Mouse (Mus musculus) frontal cortex, postnatal 10 days (tissue): ENCODE measurements at regions not wholly inside any gene's neighbourhood (a gene's known extent, or its start where the extent isn't known, plus 50 kb on each side); places are given as distances from the start of the nearest gene placed in this dataset.
A peak's percentile ranks its signal among the peaks of the same experiment; 100 is the strongest.

Experiments
- DNase-seq, 2 experiments: peaks; one replicate each; pipeline ENCODE4 v3.0.0; 2022; ENCODE audit warnings: low spot score in 2 of 2, mixed read lengths in 1 of 2

DNA sequence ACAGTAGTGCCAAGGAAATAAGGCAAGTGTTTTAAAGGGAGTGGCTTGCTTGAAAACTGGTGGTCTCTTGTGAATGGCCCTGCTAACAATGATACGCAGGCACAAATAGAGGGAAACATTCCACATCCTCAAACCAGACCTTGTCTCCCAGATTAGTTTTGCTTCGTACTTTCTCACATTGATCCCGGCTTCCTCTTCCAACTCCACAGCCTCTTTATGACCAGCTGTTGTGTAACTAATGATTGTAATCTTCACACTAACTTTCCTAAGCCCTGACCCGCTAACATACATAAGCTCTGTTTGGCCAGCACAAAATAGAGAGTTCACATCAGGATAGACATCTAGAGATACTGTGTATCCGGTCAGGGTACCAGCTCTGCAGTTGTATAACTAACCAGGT lies 116.3 kb upstream of the Arhgap28 start:
- DNase-seq: no peak

DNA sequence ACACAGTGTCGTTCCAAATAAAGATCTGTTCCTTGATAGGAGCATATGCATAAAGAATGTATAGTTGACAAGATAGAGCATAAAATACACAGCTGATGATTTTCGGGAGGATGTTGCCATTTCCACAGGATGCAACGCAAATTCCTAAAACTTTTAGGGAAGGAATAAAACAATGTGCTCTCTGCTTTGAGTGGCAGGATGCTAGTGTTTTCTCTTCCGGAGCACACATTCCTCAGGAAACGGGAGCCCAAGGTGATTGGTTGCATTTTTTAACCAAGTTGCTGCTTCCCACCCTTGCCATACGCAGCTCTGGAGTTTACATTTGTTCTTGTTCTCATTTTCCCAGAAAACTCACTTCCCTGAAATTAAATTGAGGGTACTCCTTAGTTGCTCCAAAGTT lies 116.8 kb upstream of the Arhgap28 start:
- DNase-seq: no peak

DNA sequence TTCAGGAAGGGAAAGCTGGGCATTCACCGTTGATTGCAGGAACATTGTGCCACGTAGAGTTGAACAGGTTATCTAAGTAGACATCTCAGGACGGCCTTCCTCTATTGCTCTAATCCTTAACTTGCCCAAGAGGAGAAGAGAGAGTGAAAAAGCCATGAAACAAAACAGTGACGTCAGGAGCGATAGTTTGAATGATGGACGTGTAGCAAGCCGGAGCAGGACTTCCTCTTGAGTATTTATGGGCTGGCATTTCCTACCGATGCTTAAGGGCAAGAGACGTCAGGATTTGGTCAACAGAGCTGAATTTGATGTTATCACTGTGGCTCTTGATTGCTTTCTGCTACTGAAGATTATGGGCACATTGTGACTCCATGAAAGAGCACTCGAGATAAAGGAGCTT lies 130.5 kb upstream of the Arhgap28 start:
- DNase-seq: no peak

DNA sequence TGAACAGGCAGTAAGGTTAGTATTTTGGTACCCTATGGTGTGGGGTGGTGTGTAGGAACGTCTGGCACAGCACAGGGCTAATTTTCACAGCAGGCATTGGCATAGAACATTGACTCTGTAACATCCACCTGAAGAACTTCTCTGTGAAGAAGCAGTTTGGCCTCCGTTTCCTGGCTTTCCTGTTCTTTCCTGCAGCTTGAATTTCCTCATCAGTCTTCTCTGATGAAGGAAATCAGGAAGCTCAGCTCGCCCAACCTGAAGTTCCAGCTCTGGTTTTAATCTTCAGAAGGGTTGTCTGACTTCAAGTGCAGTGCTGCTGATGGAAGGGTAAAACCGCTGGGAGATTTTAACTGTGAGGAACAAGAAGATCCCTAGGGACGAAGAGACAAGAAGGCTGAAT lies 131.5 kb upstream of the Arhgap28 start:
- no peak for DNase-seq

DNA sequence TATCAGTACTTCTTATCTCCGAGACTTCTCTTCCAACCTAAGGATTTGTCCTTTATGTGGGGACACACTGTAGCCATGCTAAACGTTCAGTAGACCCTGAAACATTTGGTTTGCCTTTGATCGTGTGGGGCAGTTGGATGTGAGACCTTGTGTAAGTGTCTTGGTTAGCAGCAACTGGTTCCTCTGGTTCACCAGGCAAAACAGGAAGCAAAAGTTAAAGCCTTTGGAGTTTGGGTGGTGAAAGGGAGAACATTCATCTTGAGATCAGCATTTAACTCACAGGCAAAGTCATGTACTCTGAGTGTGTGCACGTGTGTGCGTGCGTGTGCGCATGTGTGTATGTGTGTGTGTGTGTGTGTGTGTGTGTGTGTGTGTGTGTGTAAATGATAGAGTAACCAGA lies 130.3 kb upstream of the L3mbtl4 start:
- no peak for DNase-seq

DNA sequence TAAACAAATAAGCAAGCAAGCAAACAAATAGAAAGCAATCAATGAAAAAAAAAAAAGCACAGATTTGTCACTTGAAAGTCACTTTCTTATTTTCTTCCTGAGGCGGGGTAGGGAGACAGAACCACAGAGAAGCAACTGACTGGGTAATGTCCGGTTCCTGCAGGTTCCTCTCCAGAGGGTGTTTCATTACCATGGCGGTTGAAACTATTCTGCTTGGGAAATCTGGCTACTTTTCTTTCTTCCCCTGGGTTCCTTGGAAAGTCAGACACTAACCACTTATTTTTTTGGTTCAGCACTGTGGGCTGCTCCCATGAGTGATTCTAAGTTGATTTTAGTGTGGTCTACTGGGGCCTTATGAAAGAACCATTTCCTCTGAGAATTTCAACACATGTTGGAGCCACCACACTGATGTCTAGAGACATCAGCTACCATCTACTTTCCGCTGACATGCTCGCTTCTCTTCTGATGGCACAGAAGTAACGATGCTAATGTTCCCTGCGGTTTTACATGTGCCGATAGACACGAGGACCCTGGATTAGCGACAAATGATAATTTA lies 124.3 kb upstream of the L3mbtl4 start:
- DNase-seq: no peak

DNA sequence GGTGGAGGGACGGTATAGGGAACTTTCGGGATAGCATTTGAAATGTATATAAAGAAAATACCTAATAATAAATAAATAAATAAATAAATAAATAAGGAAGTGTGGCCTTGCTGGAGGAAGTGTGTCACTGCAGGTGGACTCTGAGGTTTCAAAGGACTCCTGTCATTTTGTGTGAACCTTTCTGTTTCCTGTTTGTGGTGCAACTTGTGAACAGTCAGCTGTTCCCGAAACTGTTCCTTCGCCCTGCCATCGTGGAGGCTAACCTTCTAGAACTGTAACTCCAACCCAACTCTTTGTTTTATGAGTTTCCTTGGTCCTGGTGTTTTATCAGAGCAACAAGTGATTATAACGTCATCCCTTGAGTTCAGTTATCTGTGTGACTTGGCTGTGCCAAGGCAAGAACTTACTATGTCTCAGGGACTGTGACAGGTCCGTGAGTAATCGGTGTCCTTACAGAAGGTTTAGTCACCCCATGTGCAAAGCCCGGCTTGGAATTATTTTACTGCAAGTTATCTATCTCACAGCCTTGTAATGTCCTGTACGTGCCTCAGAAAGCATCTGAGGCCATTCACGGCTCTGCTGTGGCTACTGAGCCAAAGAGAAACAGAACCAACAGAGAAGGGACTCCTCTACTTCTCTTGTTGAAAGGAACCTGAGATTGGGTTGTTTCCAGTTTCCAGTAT lies 121.0 kb upstream of the L3mbtl4 start:
- DNase-seq: no peak

DNA sequence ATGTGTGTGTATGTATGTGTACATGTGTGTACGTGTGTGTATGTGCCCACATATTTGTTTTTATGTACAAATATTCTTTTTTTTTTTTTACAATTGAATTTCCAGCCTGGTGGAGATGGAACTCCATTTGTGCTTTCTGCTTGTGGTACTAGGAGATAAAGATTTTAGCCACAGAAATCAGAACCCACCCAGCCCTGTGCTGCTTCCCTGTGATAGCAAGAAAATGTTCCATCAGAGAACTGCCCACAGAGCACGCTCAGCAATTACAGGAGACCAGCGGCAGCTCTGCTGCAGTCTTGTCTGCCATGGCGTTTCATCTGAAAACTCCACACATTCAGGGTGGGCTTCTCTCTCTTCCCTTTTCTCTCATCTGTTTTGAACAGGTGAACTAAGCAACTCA lies 118.7 kb upstream of the L3mbtl4 start:
- DNase-seq: no peak

DNA sequence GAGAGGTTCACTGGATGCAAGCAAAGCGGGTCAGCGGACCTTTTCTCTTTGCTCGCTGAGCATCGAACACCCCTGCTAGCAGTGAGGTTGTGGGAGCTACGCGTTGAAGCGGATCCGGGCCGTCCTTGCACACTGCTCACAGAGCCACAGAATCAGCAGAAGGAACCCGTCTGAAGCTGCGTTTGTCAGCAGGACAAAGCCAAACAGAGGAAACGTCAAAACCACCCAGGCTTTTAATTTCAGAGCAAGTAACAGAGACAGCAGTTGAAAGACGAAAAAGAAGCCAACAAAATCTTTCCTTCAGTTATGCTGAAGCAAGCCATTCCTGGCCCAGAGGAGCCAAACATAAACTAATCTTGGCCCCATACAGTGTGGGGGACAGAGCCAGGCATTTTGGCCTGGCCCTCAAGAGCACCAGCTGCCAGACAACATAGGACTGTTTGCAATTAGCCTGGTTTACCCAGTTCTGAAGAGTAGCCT lies 115.4 kb upstream of the L3mbtl4 start:
- no peak for DNase-seq

DNA sequence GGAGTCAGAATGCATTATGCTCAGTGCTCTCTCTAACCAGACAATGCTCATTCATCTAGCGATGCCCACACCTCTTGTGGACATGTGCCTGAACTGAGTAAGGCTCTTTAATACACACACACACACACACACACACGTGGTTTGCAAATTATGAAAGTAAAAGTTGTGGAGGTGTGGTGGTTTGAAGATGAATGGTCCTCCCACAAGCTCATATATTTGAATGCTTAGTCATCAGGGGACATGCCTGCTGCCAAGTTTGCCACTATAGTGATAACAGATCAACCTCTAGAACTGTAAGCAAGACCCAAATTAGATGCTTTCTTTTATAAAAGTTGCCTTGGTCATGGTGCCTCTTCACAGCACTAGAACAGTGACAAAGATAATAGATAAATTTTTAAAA lies 112.5 kb upstream of the L3mbtl4 start:
- DNase-seq: no peak

DNA sequence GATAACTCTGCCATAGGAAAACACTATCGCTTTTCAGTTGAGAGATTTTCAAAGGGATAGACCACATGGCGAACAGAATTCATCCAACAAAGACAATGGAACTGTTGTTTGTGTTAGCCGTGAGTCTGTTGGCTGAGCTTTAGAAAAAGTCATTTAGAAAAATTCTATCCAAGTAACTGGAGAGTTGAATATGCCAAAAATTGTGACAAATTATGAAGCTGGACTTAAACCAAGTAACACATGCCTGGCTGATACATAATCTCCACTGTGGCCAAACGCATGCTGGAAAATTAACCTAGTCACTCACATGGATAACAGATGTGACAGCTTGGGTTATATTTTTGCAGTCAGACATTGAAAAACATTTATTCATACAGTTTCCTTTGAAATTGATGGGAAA lies 110.1 kb upstream of the L3mbtl4 start:
- DNase-seq: no peak

DNA sequence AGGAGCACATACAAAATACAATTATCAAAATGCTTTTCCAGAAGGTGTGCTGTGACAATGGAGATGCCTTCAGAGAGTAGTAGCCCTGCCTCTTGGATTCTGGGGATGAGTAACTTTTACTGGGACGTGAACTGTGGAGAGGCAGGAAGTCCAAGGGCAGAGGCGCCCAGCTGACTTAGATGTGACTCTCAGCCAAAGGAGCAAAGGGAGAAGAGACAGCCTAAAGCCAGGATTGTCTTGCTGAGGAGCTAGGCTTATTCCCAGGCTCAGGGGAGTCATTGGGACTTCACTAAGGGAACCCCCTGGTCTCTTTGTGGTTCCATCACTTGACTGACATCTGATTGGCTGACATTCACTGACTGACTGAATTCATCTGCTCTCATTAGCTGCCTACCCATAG lies 108.9 kb upstream of the L3mbtl4 start:
- no peak for DNase-seq

DNA sequence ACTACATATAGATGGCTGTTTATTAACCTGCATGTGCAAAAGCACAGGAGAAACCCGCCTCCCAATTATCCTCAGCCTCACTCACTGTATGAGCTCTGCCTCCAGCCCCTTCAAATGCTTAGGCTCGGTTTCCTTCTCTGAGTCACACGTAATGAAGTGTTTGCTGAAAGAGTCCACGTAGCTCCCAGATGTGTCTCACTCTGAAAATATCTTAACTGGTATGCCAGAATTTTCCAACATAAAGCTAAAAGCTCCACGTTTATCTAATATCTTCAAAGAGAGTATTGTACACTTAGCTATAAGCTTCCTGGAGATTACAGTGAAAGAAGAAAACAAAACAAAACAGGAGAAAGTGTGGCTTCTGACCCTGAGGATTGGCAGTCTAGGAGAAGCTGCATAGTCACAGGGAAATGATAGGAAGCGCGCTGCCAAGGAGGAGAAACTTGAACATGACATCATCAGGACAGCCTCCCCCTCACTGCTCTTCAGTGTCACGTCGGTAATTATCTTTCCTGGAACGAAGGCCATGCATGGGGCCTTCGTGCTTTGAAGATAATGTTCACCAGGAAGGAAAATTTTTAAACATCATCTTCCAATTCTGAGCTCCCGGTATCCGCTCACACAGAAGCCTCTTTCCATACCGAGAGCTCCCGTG lies 108.3 kb upstream of the L3mbtl4 start:
- DNase-seq: no peak

DNA sequence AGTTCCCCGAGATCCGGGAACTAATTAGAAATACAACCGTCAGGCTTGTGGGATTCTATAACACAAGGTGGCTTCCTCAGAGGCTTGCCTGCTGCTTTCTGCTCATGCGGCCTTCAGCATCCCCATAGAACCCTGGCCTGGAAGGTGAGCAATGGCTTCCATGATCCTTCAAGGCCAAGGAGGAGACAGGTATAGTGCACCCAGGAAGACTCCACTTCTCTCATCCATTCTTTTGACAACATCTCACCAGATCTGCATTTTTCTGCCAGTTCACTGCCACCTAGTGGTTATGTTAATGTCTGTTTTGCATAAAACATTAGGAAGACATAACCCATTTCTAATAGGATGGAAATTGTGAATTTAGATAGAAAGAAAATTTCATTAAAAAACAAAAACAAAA lies 107.2 kb upstream of the L3mbtl4 start:
- no peak for DNase-seq

DNA sequence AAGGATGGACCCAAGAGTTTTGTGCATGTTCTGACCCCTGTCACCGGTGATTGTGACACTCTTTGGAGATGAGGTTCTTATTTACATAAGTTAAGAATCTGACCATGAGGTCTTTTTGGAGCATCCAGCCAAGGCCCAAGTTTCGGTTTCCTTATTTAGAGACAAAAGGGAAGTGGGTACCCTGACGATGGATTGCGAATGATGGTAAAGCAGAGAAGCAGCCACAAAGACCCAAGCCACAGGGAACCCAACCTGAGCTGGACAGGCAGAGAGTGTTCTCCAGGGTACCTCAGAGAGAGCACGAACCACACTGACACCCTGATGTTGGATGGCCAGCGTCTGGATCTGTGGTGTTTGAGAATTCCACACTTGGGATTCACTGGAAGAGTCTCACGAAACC lies 100.8 kb upstream of the L3mbtl4 start:
- no peak for DNase-seq

DNA sequence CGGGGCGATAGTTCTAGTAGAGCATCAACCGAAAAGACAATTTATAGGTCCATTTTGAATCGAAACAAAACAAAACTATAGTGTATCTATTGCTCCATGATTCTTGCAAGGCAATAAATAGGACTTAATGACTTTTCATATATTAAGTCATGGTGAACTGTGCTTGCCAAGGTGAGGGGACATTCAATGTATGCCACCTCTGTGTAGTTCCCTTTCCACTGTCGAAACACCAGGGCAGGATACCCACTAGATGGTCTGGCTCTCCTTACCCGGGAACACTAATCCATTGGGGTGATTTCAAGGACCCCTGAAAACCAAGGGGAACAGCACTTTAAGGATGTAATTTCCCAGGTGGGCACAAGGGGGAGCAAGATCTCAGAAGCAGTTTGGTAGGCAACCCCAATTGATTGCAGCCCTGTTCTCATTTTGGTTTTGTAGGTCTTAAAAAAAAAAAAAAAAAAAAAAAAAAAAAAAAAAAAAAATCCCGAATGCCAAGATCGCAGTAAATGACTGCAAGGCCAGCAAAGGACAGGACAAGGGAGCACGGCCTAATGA lies 96.9 kb upstream of the L3mbtl4 start:
- peak in 1 of 2 experiments; percentile 38 for DNase-seq

DNA sequence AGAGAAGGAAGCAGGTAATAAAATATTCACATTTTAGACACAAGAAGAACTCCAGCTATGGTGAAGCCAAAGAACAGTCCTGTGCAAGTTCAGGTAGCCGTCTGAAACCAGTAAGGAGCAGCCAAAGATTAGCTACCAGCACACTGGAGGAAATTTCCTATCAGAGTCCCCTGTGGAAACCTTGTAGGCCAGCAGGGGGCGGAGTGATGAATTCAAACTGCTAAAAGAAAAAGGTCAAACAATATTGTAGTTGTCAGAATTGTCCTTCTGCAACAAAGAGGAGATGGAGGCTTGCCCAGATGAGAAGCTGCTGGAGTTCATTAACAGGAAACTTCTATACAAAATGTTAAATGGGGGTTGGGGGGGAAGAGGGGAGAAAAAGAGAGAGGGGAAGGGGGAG lies 95.8 kb upstream of the L3mbtl4 start:
- DNase-seq: peak in 1 of 2 experiments; percentile 40

DNA sequence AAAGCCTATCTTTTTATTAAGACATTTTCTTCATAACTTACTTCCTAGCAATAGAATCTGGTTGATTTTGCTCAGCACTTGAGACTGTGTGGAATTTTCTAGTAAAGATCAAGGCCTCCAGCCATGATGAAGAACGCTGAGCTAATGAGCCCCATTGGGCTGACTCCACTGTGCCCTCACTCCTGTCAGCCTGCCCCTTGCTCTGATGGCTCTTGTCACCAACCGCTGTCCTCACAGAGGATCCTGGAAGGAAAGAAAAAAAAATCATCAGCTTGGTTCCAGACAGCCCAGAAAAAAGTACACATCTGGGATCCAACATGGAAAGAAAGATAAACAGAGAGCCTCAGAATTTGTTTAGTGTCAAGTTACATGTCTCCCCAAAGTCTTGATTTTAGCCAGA lies 88.2 kb upstream of the L3mbtl4 start:
- DNase-seq: no peak

DNA sequence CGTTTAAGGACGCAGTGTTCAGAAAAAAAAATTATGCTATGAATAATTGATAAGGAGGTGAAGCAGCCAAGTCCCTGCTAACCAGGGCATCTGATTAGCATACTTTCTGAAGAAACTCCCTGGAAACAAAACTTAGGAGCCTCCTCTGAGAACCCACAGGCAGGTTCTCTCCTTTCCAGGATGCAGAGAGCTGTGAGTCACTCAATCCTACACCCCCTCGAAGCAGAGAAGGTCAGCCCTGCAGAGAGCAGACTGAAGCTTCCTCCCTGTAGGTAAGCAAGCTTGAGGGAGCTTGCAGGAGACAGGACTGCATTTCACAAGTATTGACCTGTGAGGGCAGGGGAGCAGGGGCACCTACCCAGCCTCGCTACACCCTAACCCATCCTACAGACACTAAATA lies 83.7 kb upstream of the L3mbtl4 start:
- no peak for DNase-seq

DNA sequence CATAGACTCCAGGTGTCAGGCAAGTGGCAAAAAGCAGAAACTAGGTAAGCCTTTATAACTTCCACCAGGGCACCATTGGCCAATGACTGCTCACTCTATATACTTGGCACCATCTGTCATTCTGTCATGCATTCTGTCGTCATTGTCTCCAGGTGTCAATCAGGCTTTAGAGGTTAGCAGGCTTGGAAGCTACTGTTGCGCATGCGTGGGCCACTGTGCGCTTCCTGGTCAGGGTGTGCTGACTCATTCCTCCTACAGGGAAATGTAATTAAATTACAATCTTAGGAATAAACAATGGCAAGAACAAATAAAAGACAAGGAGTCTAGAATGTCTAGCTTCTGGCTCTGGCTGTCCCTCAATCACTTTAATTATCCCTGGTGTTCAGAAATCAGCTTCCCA lies 68.1 kb upstream of the L3mbtl4 start:
- DNase-seq: no peak

DNA sequence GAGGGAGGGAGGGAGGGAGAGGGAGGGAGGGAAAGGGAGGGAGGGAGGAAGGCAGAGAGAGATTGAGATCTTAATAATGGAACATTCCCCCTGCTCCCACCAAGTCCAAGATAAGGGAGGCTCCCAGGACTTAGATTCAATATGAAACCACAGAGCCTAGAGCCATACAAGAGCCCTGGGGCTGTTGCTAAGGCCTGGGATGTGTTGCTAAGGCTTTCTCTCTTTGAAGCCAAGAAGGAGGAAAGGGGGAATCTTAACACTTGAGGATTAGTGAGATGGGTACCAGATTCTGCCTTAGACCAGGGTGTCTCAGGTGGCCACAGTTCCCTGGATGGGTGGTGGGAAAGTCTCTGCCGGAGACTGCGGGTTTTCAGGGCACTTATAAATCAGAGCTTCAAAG lies 64.8 kb upstream of the L3mbtl4 start:
- no peak for DNase-seq

DNA sequence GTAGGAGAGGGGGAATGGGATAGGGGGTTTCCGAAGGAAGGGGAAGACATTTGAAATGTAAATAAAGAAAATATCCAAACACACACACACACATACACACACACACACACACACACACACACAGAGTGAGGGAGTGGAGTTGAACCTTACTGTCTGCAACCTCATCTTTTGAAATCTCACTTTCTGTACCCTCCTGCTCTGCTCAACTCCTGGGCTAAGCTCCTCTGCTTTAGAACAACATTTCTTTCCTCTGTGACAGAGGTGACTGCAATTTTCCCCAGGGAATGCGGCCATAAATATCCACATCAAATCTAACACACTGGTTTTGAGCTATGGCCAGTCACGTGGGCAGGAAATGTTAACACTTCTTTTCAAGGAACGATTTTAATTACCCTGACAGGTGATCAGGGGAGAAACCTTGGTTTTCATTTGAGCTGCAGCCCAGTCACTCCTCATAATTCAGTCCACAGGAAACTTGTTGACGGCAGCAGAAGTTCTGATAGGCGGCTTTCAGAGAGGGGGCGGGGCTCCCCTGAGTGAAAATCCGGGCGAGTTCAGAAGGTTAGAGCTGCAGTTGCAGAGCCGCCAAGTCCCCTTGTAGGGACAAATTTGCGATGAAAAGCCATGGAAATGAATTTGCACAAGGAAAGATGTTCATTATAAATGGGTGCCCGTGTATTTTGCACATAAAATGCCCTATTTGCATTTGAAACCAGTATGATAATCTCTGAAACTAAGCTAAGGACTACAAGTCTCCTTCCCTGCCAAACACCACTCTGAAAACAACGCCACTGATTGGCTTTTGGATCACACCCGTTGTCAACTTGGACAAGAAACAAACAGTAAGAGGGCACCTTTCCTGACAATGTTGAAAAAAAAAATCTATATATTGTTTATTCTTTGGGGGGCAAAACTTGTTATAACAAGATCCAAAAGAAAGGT lies 63.0 kb upstream of the L3mbtl4 start:
- DNase-seq: peak in 1 of 2 experiments; percentile 11
